Mouse (Mus musculus) limb, embryonic 14.5 days (tissue): Measurements from ENCODE around the gene Ano6. TPM values are rescaled to one million over a fixed set of nuclear protein-coding genes. Genes with fewer than 3 reads are reported as not detected.
A peak's percentile ranks its signal among the peaks of the same experiment; 100 is the strongest.

Experiments
- ATAC-seq: fragments of 200-750 bp; cut with Nextera tagmentation; 2 replicates; pipeline ENCODE4 v1.8.0; 2017; ENCODE audit warnings: low read depth, moderate number of reproducible peaks, moderate TSS enrichment; ENCODE audit not compliant: low FRiP score
- DNase-seq: peaks from one replicate; pipeline ENCODE4 v3.0.0-alpha.2; 2015; ENCODE audit warnings: low spot score
- H3K27ac ChIP-seq: fragments of 300-500 bp; sonication (generic); replicated peaks from 2 replicates; pipeline ENCODE4 v1.5.1; 2014; ENCODE audit warnings: low read depth, mild to moderate bottlenecking, low read length, moderate library complexity, mixed read lengths
- H3K27me3 ChIP-seq: fragments of 300-500 bp; sonication (generic); 2 replicates; pipeline ENCODE4 v1.6.1; 2014; ENCODE audit warnings: low read length, mixed read lengths; ENCODE audit not compliant: control insufficient read depth, insufficient read depth
- H3K36me3 ChIP-seq: fragments of 300-500 bp; sonication (generic); 2 replicates; pipeline ENCODE4 v1.6.1; 2014; ENCODE audit warnings: mild to moderate bottlenecking, low read length, moderate library complexity, mixed read lengths; ENCODE audit not compliant: control insufficient read depth, insufficient read depth
- H3K4me1 ChIP-seq: fragments of 300-500 bp; sonication (generic); 2 replicates; pipeline ENCODE4 v1.6.1; 2014; ENCODE audit warnings: antibody characterized with exemption, low read length, mixed read lengths; ENCODE audit not compliant: control insufficient read depth, insufficient read depth
- H3K4me2 ChIP-seq: fragments of 300-500 bp; sonication (generic); replicated peaks from 2 replicates; pipeline ENCODE4 v1.6.1; 2014; ENCODE audit warnings: low read depth, mild to moderate bottlenecking, low read length, moderate library complexity; ENCODE audit not compliant: severe bottlenecking
- H3K4me3 ChIP-seq: fragments of 300-500 bp; sonication (generic); replicated peaks from 2 replicates; pipeline ENCODE4 v1.5.1; 2014; ENCODE audit warnings: low read length
- H3K9ac ChIP-seq: fragments of 300-500 bp; sonication (generic); 2 replicates; pipeline ENCODE4 v1.6.1; 2014; ENCODE audit warnings: mild to moderate bottlenecking, low read depth, low read length, moderate library complexity; ENCODE audit not compliant: severe bottlenecking
- H3K9me3 ChIP-seq: fragments of 300-500 bp; sonication (generic); 2 replicates; pipeline ENCODE4 v1.6.1; 2016; ENCODE audit warnings: low read length; ENCODE audit not compliant: control insufficient read depth
- POLR2A ChIP-seq: fragments of 200-500 bp; IDR thresholded peaks from 2 replicates; pipeline ENCODE4 v1.8.0; 2012; ENCODE audit warnings: inconsistent platforms, mild to moderate bottlenecking, moderate library complexity, borderline replicate concordance; ENCODE audit not compliant: insufficient read depth, insufficient read length; ENCODE audit errors: extremely low read depth
- WGBS: fragments of 180-500 bp; shearing (Covaris S2); extraction: QIAGEN DNeasy Blood & Tissue Kit; methylation state at CpG from one replicate; pipeline ENCODE4 v1.1.7; 2014; 5-methylcytosine and 5-hydroxymethylcytosine counted together
- polyA plus RNA-seq, 2 experiments: library from polyadenylated mRNA; depleted of rRNA in 1 of 2; stranded (reverse) in 1 of 2; unstranded in 1 of 2; fragments of >200 nt; fragmentation: Nextera tagmentation in 1 of 2; extraction: Ambion mirVana in 1 of 2; gene quantifications; 2 replicates each; pipeline versions ENCODE4 v1.2.1 to v1.2.3; 2012 to 2014

Gene Ano6
- polyA plus RNA-seq, 2 experiments: 42.1 to 52.3 TPM

DNA sequence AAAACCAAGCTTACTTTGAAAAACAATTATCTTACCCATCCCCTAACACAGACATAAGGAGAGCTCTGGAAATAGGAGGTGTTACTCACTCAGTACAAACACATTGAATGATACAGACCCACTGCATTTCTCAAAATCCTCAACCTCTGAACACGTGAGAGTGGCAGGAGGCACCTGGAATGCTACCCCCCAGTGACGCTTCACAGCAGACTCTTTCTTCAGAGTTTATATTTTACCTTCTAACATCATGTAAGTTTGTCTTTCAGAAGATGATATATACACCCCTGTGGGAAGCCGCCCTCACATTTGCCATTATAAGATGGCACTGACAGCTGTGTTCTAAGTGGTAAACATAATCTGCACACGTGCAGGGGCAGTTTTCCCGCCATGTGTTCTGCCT is 37.6 kb upstream of the Ano6 start:
- Histone ChIP-seq H3K36me3 (no peaks in the 10 kb centered on the region), H3K27ac (no peak overlapping the region)
- WGBS: 80% methylated on average over 3 of the region's 5 CpGs

GRCm38 (mm10) chr15:95757169-95757568 is 33.5 kb upstream of the Ano6 start:
- no peaks in the 10 kb centered on the region for H3K9me3 ChIP-seq
- WGBS: 36% methylated on average over 10 of the region's 10 CpGs
- no peak overlapping the region for H3K4me3 ChIP-seq
- no peak overlapping the region for H3K27ac ChIP-seq
- no peak overlapping the region for H3K9ac ChIP-seq
- H3K4me1 ChIP-seq: 0 out of 2 replicates have a peak, but pooled peaks cover 6% of the 10 kb centered on the region
- DNase-seq: peak; percentile 88
- peak; percentile 84 for ATAC-seq
- no peak for TF ChIP-seq POLR2A
- no peaks in the 10 kb centered on the region for H3K27me3 ChIP-seq
- no peak overlapping the region for H3K4me2 ChIP-seq
- no peaks in the 10 kb centered on the region for H3K36me3 ChIP-seq

More for the DNA sequence above, 37.6 kb upstream of the Ano6 start:
- ATAC-seq (no peak), DNase-seq (no peak)
- H3K4me1 ChIP-seq: 0 out of 2 replicates have a peak, but pooled peaks cover 6% of the 10 kb centered on the region
- H3K9ac ChIP-seq: no peak overlapping the region
- H3K4me3 ChIP-seq: no peak overlapping the region
- H3K9me3 ChIP-seq: no peaks in the 10 kb centered on the region
- no peak overlapping the region for H3K4me2 ChIP-seq
- TF ChIP-seq POLR2A: no peak
- no peaks in the 10 kb centered on the region for H3K27me3 ChIP-seq

- Histone ChIP-seq H3K4me2 (no peak overlapping the region), H3K4me3 (no peak overlapping the region), H3K27me3 (no peaks in the 10 kb centered on the region), H3K27ac (no peak overlapping the region), H3K36me3 (no peaks in the 10 kb centered on the region), H3K9ac (no peak overlapping the region), H3K4me1 (0 out of 2 replicates have a peak, but pooled peaks cover 6% of the 10 kb centered on the region), H3K9me3 (no peaks in the 10 kb centered on the region)
- no peak for TF ChIP-seq POLR2A
- 66% methylated on average over 5 of the region's 5 CpGs for WGBS
- ATAC-seq: no peak
- DNase-seq: no peak
Observed at GRCm38 (mm10) chr15:95758069-95758468, 32.6 kb upstream of the Ano6 start.

GRCm38 (mm10) chr15:95758696-95759434 is 31.8 kb upstream of the Ano6 start:
- whole genome bisulfite sequencing: 71% methylated on average over 12 of the region's 12 CpGs
- no peak for DNase-seq
- no peaks in the 10 kb centered on the region for H3K9me3 ChIP-seq
- H3K36me3 ChIP-seq: no peaks in the 10 kb centered on the region
- 0 out of 2 replicates have a peak, but pooled peaks cover 6% of the 10 kb centered on the region for H3K4me1 ChIP-seq
- no peak overlapping the region for H3K4me2 ChIP-seq
- H3K27ac ChIP-seq: no peak overlapping the region
- no peak for ATAC-seq
- no peak overlapping the region for H3K9ac ChIP-seq
- H3K4me3 ChIP-seq: no peak overlapping the region
- no peaks in the 10 kb centered on the region for H3K27me3 ChIP-seq
- TF ChIP-seq POLR2A: no peak

- H3K4me1 ChIP-seq: 0 out of 2 replicates have a peak, but pooled peaks cover 6% of the 10 kb centered on the region
- no peak overlapping the region for H3K9ac ChIP-seq
- TF ChIP-seq POLR2A: no peak
- no peak for DNase-seq
- no peak overlapping the region for H3K4me3 ChIP-seq
- 59% methylated on average over 6 of the region's 6 CpGs for WGBS
- no peak overlapping the region for H3K4me2 ChIP-seq
- H3K9me3 ChIP-seq: no peaks in the 10 kb centered on the region
- no peaks in the 10 kb centered on the region for H3K27me3 ChIP-seq
- no peaks in the 10 kb centered on the region for H3K36me3 ChIP-seq
- H3K27ac ChIP-seq: no peak overlapping the region
- ATAC-seq: no peak
Observed at GRCm38 (mm10) chr15:95759857-95760256, 30.8 kb upstream of the Ano6 start.
